Mouse (Mus musculus) embryo, embryonic 11 days (tissue): Measurements from ENCODE around the gene Gab3.

ENCODE experiments used
- DNase-seq: peaks from one replicate; pipeline ENCODE4 v3.0.0-alpha.2; 2015

The Gab3 gene

GRCm38 (mm10) chrX:75084774-75085508, at the start of gene Gab3:
TSS of gene Gab3 (minus strand) at chrX:75085458.
- peak; percentile 74 for DNase-seq

- DNase-seq = peak; percentile 89
These were observed 45.4 kb upstream of the Gab3 start, which contains the start of gene Mpp1 for GRCm38 (mm10) chrX:75130467-75131160. TSS of gene Mpp1 (minus strand) at chrX:75131016.

- no peak for DNase-seq
These were observed 44.2 kb upstream of the Gab3 start for GRCm38 (mm10) chrX:75129474-75129873.

- peak; percentile 4 for DNase-seq
These were observed 43.2 kb upstream of the Gab3 start for GRCm38 (mm10) chrX:75128333-75128980.

- no peak for DNase-seq
These were observed 41.6 kb upstream of the Gab3 start for GRCm38 (mm10) chrX:75126893-75127292.

GRCm38 (mm10) chrX:75125606-75126005, 40.3 kb upstream of the Gab3 start:
- DNase-seq = no peak

GRCm38 (mm10) chrX:75115550-75115949, 30.3 kb upstream of the Gab3 start:
- no peak for DNase-seq

GRCm38 (mm10) chrX:75102293-75102692, 17.0 kb upstream of the Gab3 start:
- DNase-seq = no peak

- DNase-seq = no peak
These were observed 13.5 kb upstream of the Gab3 start for GRCm38 (mm10) chrX:75098799-75099198.

GRCm38 (mm10) chrX:75096163-75096770, 11.0 kb upstream of the Gab3 start:
- DNase-seq = peak; percentile 13

GRCm38 (mm10) chrX:75095369-75096162, 10.3 kb upstream of the Gab3 start, which contains the start of gene Dkc1:
TSS of gene Dkc1 (plus strand) at chrX:75095854.
- DNase-seq = peak; percentile 90

GRCm38 (mm10) chrX:75085654-75086053, 396 bp upstream of the Gab3 start:
- DNase-seq = peak; percentile 1

- DNase-seq = peak; percentile 25
These were observed 1.1 kb downstream of the Gab3 start for GRCm38 (mm10) chrX:75083982-75084773.

GRCm38 (mm10) chrX:75082351-75082750, 2.9 kb downstream of the Gab3 start:
- no peak for DNase-seq

GRCm38 (mm10) chrX:75056120-75056775, 29.0 kb downstream of the Gab3 start:
- DNase-seq = no peak

- DNase-seq = no peak
These were observed 38.2 kb downstream of the Gab3 start for GRCm38 (mm10) chrX:75046921-75047635.

- DNase-seq = no peak
These were observed 39.3 kb downstream of the Gab3 start for GRCm38 (mm10) chrX:75045931-75046330.

GRCm38 (mm10) chrX:75044595-75044994, 40.7 kb downstream of the Gab3 start:
- DNase-seq = no peak

GRCm38 (mm10) chrX:75036626-75037025, 48.6 kb downstream of the Gab3 start:
- DNase-seq = no peak

GRCm38 (mm10) chrX:75035162-75035561, 50.1 kb downstream of the Gab3 start:
- DNase-seq = no peak
